Comparison of ENCODE assay signal across 8 mouse cellular contexts in genomic region chr11:51636323-51636684, GRCm38 (mm10). TPM values are rescaled to one million over a fixed set of nuclear protein-coding genes. Genes with fewer than 3 reads are reported as not detected.
DNase-seq lines count a peak whose midpoint lies in the region; ATAC-seq and TF ChIP-seq lines count a peak whose summit lies in the region.

No protein-coding gene starts in this region.

- H3K36me3 ChIP-seq in forebrain, embryonic 12.5 days (replicated peaks): no peaks in the 10 kb centered on the region
- no peaks in the 10 kb centered on the region for H3K36me3 ChIP-seq in hindbrain, postnatal 0 days (ENCODE audit: insufficient read depth, low read length)
- no peaks in the 10 kb centered on the region for H3K36me3 ChIP-seq in liver, adult 2 months (ENCODE audit: control insufficient read depth, insufficient read depth, low read length)
- no peaks in the 10 kb centered on the region for H3K36me3 ChIP-seq in midbrain, postnatal 0 days (ENCODE audit: insufficient read depth, low read length)
- no peaks in the 10 kb centered on the region for H3K36me3 ChIP-seq in stomach, embryonic 15.5 days

- no peaks in the 10 kb centered on the region for H3K9me3 ChIP-seq in forebrain, embryonic 12.5 days
- no peaks in the 10 kb centered on the region for H3K9me3 ChIP-seq in hindbrain, postnatal 0 days (ENCODE audit: low read length)
- no peaks in the 10 kb centered on the region for H3K9me3 ChIP-seq in midbrain, postnatal 0 days (ENCODE audit: low read length)
- no peaks in the 10 kb centered on the region for H3K9me3 ChIP-seq in stomach, embryonic 15.5 days

- peaks cover 5% of the 10 kb centered on the region; the same call in 1 of the 2 replicates for H3K27me3 ChIP-seq in forebrain, embryonic 12.5 days
- H3K27me3 ChIP-seq in hindbrain, postnatal 0 days (ENCODE audit: insufficient read depth, low read length): no peaks in the 10 kb centered on the region
- no peaks in the 10 kb centered on the region for H3K27me3 ChIP-seq in liver, adult 2 months (ENCODE audit: control insufficient read depth, insufficient read depth, low read length)
- no peaks in the 10 kb centered on the region for H3K27me3 ChIP-seq in midbrain, postnatal 0 days (ENCODE audit: insufficient read depth, low read length)
- no peaks in the 10 kb centered on the region for H3K27me3 ChIP-seq in stomach, embryonic 15.5 days (replicated peaks)

- DNase-seq in gastrocnemius, adult 2 months: peak; percentile 67
- no peak for DNase-seq in gastrocnemius, postnatal 14 days
- peak; percentile 80 for DNase-seq in hindbrain, postnatal 0 days (ENCODE audit: low spot score)
- peak; percentile 69 for DNase-seq in liver, adult 2 months (ENCODE audit: extremely low read depth, low read depth, low spot score)
- peak; percentile 74 for DNase-seq in midbrain, postnatal 0 days (ENCODE audit: low spot score)

- intact Hi-C loops in gastrocnemius, adult 2 months (cut with DNase I): loop anchor here (5.0 kb wide), 1 partner anchor 46 kb away; no protein-coding TSS in a partner anchor
- intact Hi-C loops in gastrocnemius, postnatal 14 days (cut with DNase I; ENCODE audit: low total_unique reads): no loop called here

- H3K9ac ChIP-seq in forebrain, embryonic 12.5 days: peak overlapping the region; percentile 74
- peak overlapping the region; percentile 76 for H3K9ac ChIP-seq in hindbrain, postnatal 0 days (replicated peaks; ENCODE audit: low read length)
- peak overlapping the region; percentile 69 for H3K9ac ChIP-seq in liver, adult 2 months (ENCODE audit: low read depth, low read length)
- peak overlapping the region; percentile 72 for H3K9ac ChIP-seq in midbrain, postnatal 0 days (replicated peaks; ENCODE audit: low read length, poor library complexity, severe bottlenecking)
- H3K9ac ChIP-seq in stomach, embryonic 15.5 days: peak overlapping the region; percentile 69

- no peak for TF ChIP-seq POLR2A in liver, adult 2 months (IDR thresholded peaks at IDR 0.05; ENCODE audit: extremely low read depth, insufficient read depth, low read length)

- peak overlapping the region; percentile 75 for H3K4me2 ChIP-seq in forebrain, embryonic 12.5 days
- H3K4me2 ChIP-seq in hindbrain, postnatal 0 days (ENCODE audit: low read depth, low read length): peak overlapping the region; percentile 84
- H3K4me2 ChIP-seq in midbrain, postnatal 0 days (ENCODE audit: low read depth, low read length, poor library complexity, severe bottlenecking): peak overlapping the region; percentile 73
- H3K4me2 ChIP-seq in stomach, embryonic 15.5 days: peak overlapping the region; percentile 82

- peak overlapping the region; percentile 96 for H3K27ac ChIP-seq in gastrocnemius, adult 2 months
- H3K27ac ChIP-seq in forebrain, embryonic 12.5 days: peak overlapping the region; percentile 77
- H3K27ac ChIP-seq in hindbrain, postnatal 0 days: peak overlapping the region; percentile 73
- H3K27ac ChIP-seq in liver, adult 2 months (replicated peaks; ENCODE audit: insufficient read depth, low read depth, low read length): peak overlapping the region; percentile 62
- peak overlapping the region; percentile 77 for H3K27ac ChIP-seq in midbrain, postnatal 0 days (ENCODE audit: low read depth, low read length)
- peak overlapping the region; percentile 82 for H3K27ac ChIP-seq in stomach, embryonic 15.5 days

- peak; percentile 75 for TF ChIP-seq CTCF in gastrocnemius, adult 2 months (IDR thresholded peaks at IDR 0.05)
- peak; percentile 75 for TF ChIP-seq CTCF in hindbrain, postnatal 0 days (IDR thresholded peaks at IDR 0.05; ENCODE audit: low read depth)
- peak; percentile 74 for TF ChIP-seq CTCF in liver, adult 2 months (IDR thresholded peaks at IDR 0.05; ENCODE audit: low read depth, low read length)
- peak; percentile 72 for TF ChIP-seq CTCF in midbrain, postnatal 0 days (IDR thresholded peaks at IDR 0.05)

- peaks cover 27% of the 10 kb centered on the region for H3K4me1 ChIP-seq in forebrain, embryonic 12.5 days
- H3K4me1 ChIP-seq in hindbrain, postnatal 0 days (ENCODE audit: insufficient read depth, low read length): peaks cover 12% of the 10 kb centered on the region
- H3K4me1 ChIP-seq in liver, adult 2 months (ENCODE audit: control insufficient read depth, insufficient read depth, low read length): peaks cover 6% of the 10 kb centered on the region
- peaks cover 9% of the 10 kb centered on the region for H3K4me1 ChIP-seq in midbrain, postnatal 0 days (ENCODE audit: insufficient read depth, low read length)
- H3K4me1 ChIP-seq in stomach, embryonic 15.5 days: peaks cover 21% of the 10 kb centered on the region; the same call in 1 of the 2 replicates

- peak; percentile 42; the same call in 1 of the 2 replicates for ATAC-seq in cerebellum, adult (ENCODE audit: insufficient number of reproducible peaks, low FRiP score, low TSS enrichment)
- ATAC-seq in forebrain, embryonic 12.5 days (ENCODE audit: low FRiP score): peak; percentile 59; the same call in 1 of the 2 replicates
- no peak for ATAC-seq in hindbrain, postnatal 0 days
- ATAC-seq in midbrain, postnatal 0 days (ENCODE audit: low FRiP score): peak; percentile 55; the same call in 1 of the 2 replicates
- peak; percentile 32; the same call in 1 of the 2 replicates for ATAC-seq in stomach, embryonic 15.5 days (ENCODE audit: insufficient read depth, low FRiP score, low read depth)

- 6% methylated on average over 6 of the region's 6 CpGs for WGBS in forebrain, embryonic 12.5 days
- 7% methylated on average over 6 of the region's 6 CpGs for WGBS in hindbrain, postnatal 0 days
- 11% methylated on average over 6 of the region's 6 CpGs for WGBS in liver, adult 2 months
- WGBS in midbrain, postnatal 0 days: 4% methylated on average over 6 of the region's 6 CpGs
- 3% methylated on average over 6 of the region's 6 CpGs for WGBS in stomach, embryonic 15.5 days

- peak overlapping the region; percentile 96 for H3K4me3 ChIP-seq in gastrocnemius, adult 2 months
- H3K4me3 ChIP-seq in forebrain, embryonic 12.5 days (replicated peaks): peak overlapping the region; percentile 67
- peak overlapping the region; percentile 84 for H3K4me3 ChIP-seq in hindbrain, postnatal 0 days (ENCODE audit: low read length)
- H3K4me3 ChIP-seq in liver, adult 2 months (ENCODE audit: insufficient read depth, low read depth, low read length): peak overlapping the region; percentile 80
- peak overlapping the region; percentile 81 for H3K4me3 ChIP-seq in midbrain, postnatal 0 days (ENCODE audit: low read depth, low read length)
- peak overlapping the region; percentile 74 for H3K4me3 ChIP-seq in stomach, embryonic 15.5 days (replicated peaks)

- peaks cover 2% of the 10 kb centered on the region; the same call in 1 of the 2 replicates for H3K79me2 ChIP-seq in liver, adult 2 months (ENCODE audit: control insufficient read depth, insufficient read depth, low read length)

RNA-seq across cellular contexts. Expression of gene Rmnd5b, which starts 0.6 kb away (rescaled TPM):
- 10 to 100 TPM; 11.4 to 11.6 TPM for total RNA-seq in gastrocnemius, adult 2 months (2021)
- 10 to 100 TPM; 11.8 to 13.3 TPM for total RNA-seq in gastrocnemius, postnatal 14 days (2021)
- 43.4 and 44.7 TPM in 2 replicates for polyA plus RNA-seq in forebrain, embryonic 12.5 days (2016; fragmentation: Nextera tagmentation; extraction: Ambion mirVana)
- total RNA-seq in hindbrain, postnatal 0 days (2014; rRNA removed): 81.3 and 99.9 TPM in 2 replicates
- 60.9 and 63.8 TPM in 2 replicates for polyA plus RNA-seq in hindbrain, postnatal 0 days (2015; fragmentation: Nextera tagmentation; extraction: Ambion mirVana)
- total RNA-seq in liver, adult 2 months (2014; rRNA removed): 8.9 and 10.3 TPM in 2 replicates
- polyA plus RNA-seq in liver, adult 2 months (2012; rRNA removed): 44.9 and 46.6 TPM in 2 replicates
- total RNA-seq in midbrain, postnatal 0 days (2014; rRNA removed): 70.1 and 93.9 TPM in 2 replicates
- polyA plus RNA-seq in midbrain, postnatal 0 days (2015; fragmentation: Nextera tagmentation; extraction: Ambion mirVana): 66.0 and 72.7 TPM in 2 replicates
- polyA plus RNA-seq in stomach, embryonic 15.5 days (2015; fragmentation: Nextera tagmentation; extraction: Ambion mirVana): 39.9 and 43.6 TPM in 2 replicates

RNA-seq across cellular contexts. Expression of gene N4bp3, which starts 14.3 kb away (rescaled TPM):
- 1 to 10 TPM; 2.7 to 4.2 TPM for total RNA-seq in gastrocnemius, adult 2 months (2021)
- total RNA-seq in gastrocnemius, postnatal 14 days (2021): 10 to 100 TPM in 1 of 2 experiments, 1 to 10 TPM in 1; 8.7 to 12.2 TPM
- polyA plus RNA-seq in forebrain, embryonic 12.5 days (2016; fragmentation: Nextera tagmentation; extraction: Ambion mirVana): 9.5 and 10.5 TPM in 2 replicates
- 48.0 and 55.6 TPM in 2 replicates for total RNA-seq in hindbrain, postnatal 0 days (2014; rRNA removed)
- polyA plus RNA-seq in hindbrain, postnatal 0 days (2015; fragmentation: Nextera tagmentation; extraction: Ambion mirVana): 29.0 and 30.3 TPM in 2 replicates
- 1.6 and 2.4 TPM in 2 replicates for total RNA-seq in liver, adult 2 months (2014; rRNA removed)
- 5.7 and 6.4 TPM in 2 replicates for polyA plus RNA-seq in liver, adult 2 months (2012; rRNA removed)
- total RNA-seq in midbrain, postnatal 0 days (2014; rRNA removed): 36.7 and 41.2 TPM in 2 replicates
- polyA plus RNA-seq in midbrain, postnatal 0 days (2015; fragmentation: Nextera tagmentation; extraction: Ambion mirVana): 24.7 and 26.8 TPM in 2 replicates
- polyA plus RNA-seq in stomach, embryonic 15.5 days (2015; fragmentation: Nextera tagmentation; extraction: Ambion mirVana): 19.8 and 21.5 TPM in 2 replicates

RNA-seq across cellular contexts. Expression of gene D930048N14Rik, which starts 14.4 kb away (rescaled TPM):
- under 1 TPM; 0.20 to 0.31 TPM for total RNA-seq in gastrocnemius, adult 2 months (2021)
- under 1 TPM; 0.33 to 0.60 TPM for total RNA-seq in gastrocnemius, postnatal 14 days (2021)
- polyA plus RNA-seq in forebrain, embryonic 12.5 days (2016; fragmentation: Nextera tagmentation; extraction: Ambion mirVana): 0.66 and 0.91 TPM in 2 replicates
- 0.75 and 2.3 TPM in 2 replicates for total RNA-seq in hindbrain, postnatal 0 days (2014; rRNA removed)
- 1.1 and 1.4 TPM in 2 replicates for polyA plus RNA-seq in hindbrain, postnatal 0 days (2015; fragmentation: Nextera tagmentation; extraction: Ambion mirVana)
- total RNA-seq in liver, adult 2 months (2014; rRNA removed): 1.3 and 1.7 TPM in 2 replicates
- 10.3 and 10.9 TPM in 2 replicates for polyA plus RNA-seq in liver, adult 2 months (2012; rRNA removed)
- total RNA-seq in midbrain, postnatal 0 days (2014; rRNA removed): 1.0 and 1.4 TPM in 2 replicates
- 1.2 and 1.3 TPM in 2 replicates for polyA plus RNA-seq in midbrain, postnatal 0 days (2015; fragmentation: Nextera tagmentation; extraction: Ambion mirVana)
- polyA plus RNA-seq in stomach, embryonic 15.5 days (2015; fragmentation: Nextera tagmentation; extraction: Ambion mirVana): 3.6 and 4.3 TPM in 2 replicates

RNA-seq across cellular contexts. Expression of gene Nhp2, which starts 16.8 kb away (rescaled TPM):
- 10 to 100 TPM; 24.9 to 25.7 TPM for total RNA-seq in gastrocnemius, adult 2 months (2021)
- total RNA-seq in gastrocnemius, postnatal 14 days (2021): 10 to 100 TPM; 23.8 to 32.7 TPM
- 126 and 131 TPM in 2 replicates for polyA plus RNA-seq in forebrain, embryonic 12.5 days (2016; fragmentation: Nextera tagmentation; extraction: Ambion mirVana)
- total RNA-seq in hindbrain, postnatal 0 days (2014; rRNA removed): 43.9 and 60.8 TPM in 2 replicates
- 105 and 109 TPM in 2 replicates for polyA plus RNA-seq in hindbrain, postnatal 0 days (2015; fragmentation: Nextera tagmentation; extraction: Ambion mirVana)
- total RNA-seq in liver, adult 2 months (2014; rRNA removed): 26.4 and 29.4 TPM in 2 replicates
- polyA plus RNA-seq in liver, adult 2 months (2012; rRNA removed): 31.4 and 33.8 TPM in 2 replicates
- 36.6 and 60.3 TPM in 2 replicates for total RNA-seq in midbrain, postnatal 0 days (2014; rRNA removed)
- polyA plus RNA-seq in midbrain, postnatal 0 days (2015; fragmentation: Nextera tagmentation; extraction: Ambion mirVana): 88.4 and 96.1 TPM in 2 replicates
- 153 and 155 TPM in 2 replicates for polyA plus RNA-seq in stomach, embryonic 15.5 days (2015; fragmentation: Nextera tagmentation; extraction: Ambion mirVana)

RNA-seq across cellular contexts. Expression of gene Hnrnpab, which starts 29.7 kb away (rescaled TPM):
- 100 to 1,000 TPM in 1 of 2 experiments, 10 to 100 TPM in 1; 95.0 to 112 TPM for total RNA-seq in gastrocnemius, adult 2 months (2021)
- total RNA-seq in gastrocnemius, postnatal 14 days (2021): 100 to 1,000 TPM; 118 to 144 TPM
- polyA plus RNA-seq in forebrain, embryonic 12.5 days (2016; fragmentation: Nextera tagmentation; extraction: Ambion mirVana): 853 and 874 TPM in 2 replicates
- 212 and 258 TPM in 2 replicates for total RNA-seq in hindbrain, postnatal 0 days (2014; rRNA removed)
- 229 and 231 TPM in 2 replicates for polyA plus RNA-seq in hindbrain, postnatal 0 days (2015; fragmentation: Nextera tagmentation; extraction: Ambion mirVana)
- total RNA-seq in liver, adult 2 months (2014; rRNA removed): 96.9 and 104 TPM in 2 replicates
- polyA plus RNA-seq in liver, adult 2 months (2012; rRNA removed): 103 and 105 TPM in 2 replicates
- 239 and 245 TPM in 2 replicates for total RNA-seq in midbrain, postnatal 0 days (2014; rRNA removed)
- polyA plus RNA-seq in midbrain, postnatal 0 days (2015; fragmentation: Nextera tagmentation; extraction: Ambion mirVana): 191 and 220 TPM in 2 replicates
- polyA plus RNA-seq in stomach, embryonic 15.5 days (2015; fragmentation: Nextera tagmentation; extraction: Ambion mirVana): 402 and 413 TPM in 2 replicates
